Mouse (Mus musculus) C2C12 (cell line): ENCODE results near the gene Hoxb6.

Experiments
- CEBPB ChIP-seq: IDR thresholded peaks from one replicate; pipeline ENCODE4 v1.6.1; 2011; ENCODE audit warnings: low read depth, mild to moderate bottlenecking, control low read depth, moderate library complexity
- CTCF ChIP-seq: IDR thresholded peaks from one replicate; pipeline ENCODE4 v1.5.1; 2011; ENCODE audit not compliant: control insufficient read depth, insufficient read depth, insufficient read length
- MAX ChIP-seq: IDR thresholded peaks from one replicate; pipeline ENCODE4 v1.6.1; 2011; ENCODE audit warnings: mild to moderate bottlenecking, control low read depth
- MYOD1 ChIP-seq: IDR thresholded peaks from one replicate; pipeline ENCODE4 v1.6.1; 2011; ENCODE audit warnings: low read depth; ENCODE audit not compliant: control insufficient read depth, insufficient read length
- MYOG ChIP-seq: IDR thresholded peaks from one replicate; pipeline ENCODE4 v1.6.1; 2011; ENCODE audit not compliant: control insufficient read depth, insufficient read length; ENCODE audit errors: extremely low read depth
- USF1 ChIP-seq: IDR thresholded peaks from one replicate; pipeline ENCODE4 v1.6.1; 2011; ENCODE audit warnings: low read depth, mild to moderate bottlenecking, control low read depth, moderate library complexity

- TF ChIP-seq CTCF (no peak), USF1 (no peak), CEBPB (no peak), MYOG (no peak), MAX (no peak), MYOD1 (no peak)
Observed at GRCm38 (mm10) chr11:96257141-96257540, 35.1 kb upstream of the Hoxb6 start.
